Mouse (Mus musculus) lung, postnatal 0 days (tissue): ENCODE measurements around the gene Cdk19. TPM values are rescaled to one million over a fixed set of nuclear protein-coding genes. Genes with fewer than 3 reads are reported as not detected.
"Not testable (repeated sequence)": the region's sequence is repeated elsewhere in the genome, so short reads cannot be mapped to it uniquely, and the experiment has no call there.

Source experiments
- ATAC-seq: fragments of 200-750 bp; cut with Nextera tagmentation; 2 replicates; pipeline ENCODE4 v1.8.0; 2017; ENCODE audit warnings: moderate library complexity
- DNase-seq: peaks from one replicate; pipeline ENCODE4 v3.0.0-alpha.2; 2016; ENCODE audit warnings: low spot score
- H3K27ac ChIP-seq: fragments of 300-500 bp; sonication (generic); 2 replicates; pipeline ENCODE4 v1.5.1; 2014; ENCODE audit warnings: antibody characterized with exemption, mild to moderate bottlenecking, low read length, mixed read lengths
- H3K27me3 ChIP-seq: fragments of 300-500 bp; sonication (generic); replicated peaks from 2 replicates; pipeline ENCODE4 v1.6.1; 2014; ENCODE audit warnings: low read length, mixed read lengths; ENCODE audit not compliant: insufficient read depth
- H3K36me3 ChIP-seq: fragments of 300-500 bp; sonication (generic); 2 replicates; pipeline ENCODE4 v1.6.1; 2014; ENCODE audit warnings: low read length, mixed read lengths; ENCODE audit not compliant: insufficient read depth
- H3K4me1 ChIP-seq: fragments of 300-500 bp; sonication (generic); 2 replicates; pipeline ENCODE4 v1.6.1; 2014; ENCODE audit warnings: antibody characterized with exemption, low read depth, low read length, mixed read lengths; ENCODE audit not compliant: insufficient read depth
- H3K4me2 ChIP-seq: fragments of 300-500 bp; sonication (generic); replicated peaks from 2 replicates; pipeline ENCODE4 v1.6.1; 2014; ENCODE audit warnings: low read depth, mild to moderate bottlenecking, low read length, moderate library complexity, mixed read lengths
- H3K4me3 ChIP-seq: fragments of 300-500 bp; sonication (generic); 2 replicates; pipeline ENCODE4 v1.5.1; 2014; ENCODE audit warnings: low read depth, low read length
- H3K9ac ChIP-seq: fragments of 300-500 bp; sonication (generic); replicated peaks from 2 replicates; pipeline ENCODE4 v1.6.1; 2014; ENCODE audit warnings: low read depth, mild to moderate bottlenecking
- H3K9me3 ChIP-seq: fragments of 300-500 bp; sonication (generic); 2 replicates; pipeline ENCODE4 v1.6.1; 2016; ENCODE audit warnings: low read length, mixed read lengths
- CTCF ChIP-seq: IDR thresholded peaks from 2 replicates; pipeline ENCODE4 v1.5.1; 2016; ENCODE audit warnings: antibody characterized with exemption, mild to moderate bottlenecking
- EP300 ChIP-seq: IDR thresholded peaks from 2 replicates; pipeline ENCODE4 v1.6.1; 2016; ENCODE audit warnings: antibody characterized with exemption, mild to moderate bottlenecking, control low read depth
- WGBS: fragments of 180-500 bp; shearing (Covaris S2); extraction: QIAGEN DNeasy Blood & Tissue Kit; methylation state at CpG from one replicate; pipeline ENCODE4 v1.1.7; 2014; 5-methylcytosine and 5-hydroxymethylcytosine counted together
- polyA plus RNA-seq: library from polyadenylated mRNA; unstranded; fragments of >200 nt; fragmentation: Nextera tagmentation; extraction: Ambion mirVana; gene quantifications from 2 replicates; pipeline ENCODE4 v1.2.1, GENCODE M21; 2015

The Cdk19 gene
- 6.7 and 8.4 TPM in 2 replicates for polyA plus RNA-seq

GRCm38 (mm10) chr10:40339351-40339964 is at the start of gene Cdk19:
Gene Cdk19, plus strand, starts transcription at chr10:40339564.
- Histone ChIP-seq H3K4me3 (no peak within 1 kb of the TSS), H3K9ac (no peak within 1 kb of the TSS), H3K4me1 (no peaks in the 10 kb centered on the region), H3K9me3 (no peaks in the 10 kb centered on the region), H3K27ac (no peak within 1 kb of the TSS), H3K27me3 (no peaks in the 10 kb centered on the region), H3K4me2 (no peak within 1 kb of the TSS), H3K36me3 (no peaks in the 10 kb centered on the region)
- WGBS, result 37% methylated on average over 13 of the region's 13 CpGs
- ATAC-seq, result no peak
- DNase-seq, result no peak
- TF ChIP-seq EP300, result no peak
- no peak for TF ChIP-seq CTCF

- no peak for TF ChIP-seq EP300
- TF ChIP-seq CTCF, result no peak
- no peak overlapping the region for H3K9ac ChIP-seq
- no peak overlapping the region for H3K4me2 ChIP-seq
- H3K4me3 ChIP-seq, result no peak overlapping the region
- H3K9me3 ChIP-seq, result no peaks in the 10 kb centered on the region
- no peaks in the 10 kb centered on the region for H3K27me3 ChIP-seq
- 86% methylated on average over 6 of the region's 6 CpGs for WGBS
- peaks cover 3% of the 10 kb centered on the region; the same call in 1 of the 2 replicates for H3K4me1 ChIP-seq
- H3K36me3 ChIP-seq, result 0 out of 2 replicates have a peak, but pooled peaks cover 3% of the 10 kb centered on the region
- DNase-seq (no peak), ATAC-seq (no peak)
- H3K27ac ChIP-seq, result no peak overlapping the region
Observed at GRCm38 (mm10) chr10:40292640-40293039, 46.7 kb upstream of the Cdk19 start.

GRCm38 (mm10) chr10:40300648-40301171 is 38.7 kb upstream of the Cdk19 start:
- no peak for TF ChIP-seq EP300
- no peak for TF ChIP-seq CTCF
- peak; percentile 95 for DNase-seq
- peak overlapping the region; percentile 86 for H3K4me3 ChIP-seq
- peak overlapping the region; percentile 93 for H3K4me2 ChIP-seq
- ATAC-seq, result peak; percentile 82
- under 1% methylated on average over 36 of the region's 36 CpGs for WGBS
- H3K27me3 ChIP-seq, result no peaks in the 10 kb centered on the region
- H3K4me1 ChIP-seq, result peaks cover 8% of the 10 kb centered on the region; the same call in 1 of the 2 replicates
- H3K27ac ChIP-seq, result peak overlapping the region; percentile 81
- peak overlapping the region; percentile 69 for H3K9ac ChIP-seq
- no peaks in the 10 kb centered on the region for H3K36me3 ChIP-seq
- H3K9me3 ChIP-seq, result no peaks in the 10 kb centered on the region

GRCm38 (mm10) chr10:40301181-40302075 is 37.9 kb upstream of the Cdk19 start:
- Histone ChIP-seq H3K9ac (peak overlapping the region; percentile 69), H3K4me3 (peak overlapping the region; percentile 86), H3K27ac (peak overlapping the region; percentile 81), H3K4me2 (peak overlapping the region; percentile 93)
- not testable (repeated sequence) for H3K27me3 ChIP-seq, H3K9me3 ChIP-seq, H3K4me1 ChIP-seq, H3K36me3 ChIP-seq
- DNase-seq, result peak; percentile 38
- TF ChIP-seq CTCF, result 0 out of 2 replicates have a peak, but pooled peaks have one; percentile 10
- under 1% methylated on average over 51 of the region's 91 CpGs for WGBS
- ATAC-seq, result peak; percentile 21

GRCm38 (mm10) chr10:40302140-40302985 is 37.0 kb upstream of the Cdk19 start, which contains the start of gene Amd1:
Gene Amd1, minus strand, starts transcription at chr10:40302186.
- peak; percentile 97 for ATAC-seq
- Histone ChIP-seq H3K27ac (peak within 1 kb of the TSS; percentile 94), H3K4me2 (peak within 1 kb of the TSS; percentile 93), H3K27me3 (no peaks in the 10 kb centered on the region), H3K9ac (peak within 1 kb of the TSS; percentile 69), H3K36me3 (no peaks in the 10 kb centered on the region), H3K4me1 (peaks cover 5% of the 10 kb centered on the region; the same call in 1 of the 2 replicates), H3K9me3 (no peaks in the 10 kb centered on the region), H3K4me3 (peak within 1 kb of the TSS; percentile 86)
- DNase-seq, result peak; percentile 100
- WGBS, result under 1% methylated on average over 55 of the region's 55 CpGs
- TF ChIP-seq EP300, result no peak
- TF ChIP-seq CTCF, result no peak
